Mouse (Mus musculus) forebrain, postnatal 0 days (tissue): ENCODE data around the gene A030014E15Rik. TPM values are rescaled to one million over a fixed set of nuclear protein-coding genes. Genes with fewer than 3 reads are reported as not detected.
"Not testable (repeated sequence)": the region's sequence is repeated elsewhere in the genome, so short reads cannot be mapped to it uniquely, and the experiment has no call there.

Experiments
- ATAC-seq: fragments of 200-750 bp; cut with Nextera tagmentation; 2 replicates; pipeline ENCODE4 v1.8.0; 2017; ENCODE audit warnings: mild to moderate bottlenecking, moderate library complexity
- DNase-seq: peaks from one replicate; pipeline ENCODE4 v3.0.0-alpha.2; 2015
- H3K27ac ChIP-seq: fragments of 300-500 bp; sonication (generic); 2 replicates; pipeline ENCODE4 v1.5.1; 2014; ENCODE audit warnings: low read depth, mild to moderate bottlenecking, antibody characterized with exemption, low read length, moderate library complexity, mixed read lengths
- H3K27me3 ChIP-seq: fragments of 300-500 bp; sonication (generic); 2 replicates; pipeline ENCODE4 v1.6.1; 2014; ENCODE audit warnings: mild to moderate bottlenecking, low read length, mixed read lengths; ENCODE audit not compliant: insufficient read depth
- H3K36me3 ChIP-seq: fragments of 300-500 bp; sonication (generic); 2 replicates; pipeline ENCODE4 v1.6.1; 2014; ENCODE audit warnings: mild to moderate bottlenecking, moderate library complexity; ENCODE audit not compliant: insufficient read depth
- H3K4me1 ChIP-seq: fragments of 300-500 bp; sonication (generic); 2 replicates; pipeline ENCODE4 v1.6.1; 2014; ENCODE audit warnings: antibody characterized with exemption; ENCODE audit not compliant: insufficient read depth
- H3K4me2 ChIP-seq: fragments of 300-500 bp; sonication (generic); 2 replicates; pipeline ENCODE4 v1.6.1; 2014; ENCODE audit warnings: low read depth, mild to moderate bottlenecking, moderate library complexity
- H3K4me3 ChIP-seq: fragments of 300-500 bp; sonication (generic); 2 replicates; pipeline ENCODE4 v1.5.1; 2014; ENCODE audit warnings: low read depth, low read length, mixed read lengths
- H3K9ac ChIP-seq: fragments of 300-500 bp; sonication (generic); 2 replicates; pipeline ENCODE4 v1.6.1; 2014; ENCODE audit warnings: mild to moderate bottlenecking
- H3K9me3 ChIP-seq: fragments of 300-500 bp; sonication (generic); 2 replicates; pipeline ENCODE4 v1.6.1; 2016; ENCODE audit warnings: low read length
- CTCF ChIP-seq: sonication (generic); IDR thresholded peaks from 2 replicates; pipeline ENCODE4 v1.5.1; 2016; ENCODE audit warnings: antibody characterized with exemption, control low read depth, low read depth
- WGBS: fragments of 180-500 bp; shearing (Covaris S2); extraction: QIAGEN DNeasy Blood & Tissue Kit; methylation state at CpG from one replicate; pipeline ENCODE4 v1.1.7; 2014; 5-methylcytosine and 5-hydroxymethylcytosine counted together
- polyA plus RNA-seq: library from polyadenylated mRNA; unstranded; fragments of >200 nt; fragmentation: Nextera tagmentation; extraction: Ambion mirVana; gene quantifications from 2 replicates; pipeline ENCODE4 v1.2.1, GENCODE M21; 2015
- total RNA-seq: library from RNA; depleted of rRNA; stranded (reverse); fragments of >200 nt; gene quantifications from 2 replicates; pipeline ENCODE4 v1.2.3, GENCODE M21; 2014

A030014E15Rik gene
- total and polyA plus RNA-seq, 2 experiments from 2014 or later = not detected

GRCm38 (mm10) chr1:82913025-82913424, 11.7 kb upstream of the A030014E15Rik start, which contains the start of gene A030005L19Rik:
TSS of gene A030005L19Rik (plus strand) at chr1:82913325.
- H3K9ac ChIP-seq = no peak within 1 kb of the TSS
- DNase-seq (no peak), ATAC-seq (no peak)
- no peaks in the 10 kb centered on the region for H3K36me3 ChIP-seq
- no peak for TF ChIP-seq CTCF
- no peaks in the 10 kb centered on the region for H3K9me3 ChIP-seq
- H3K4me1 ChIP-seq = no peaks in the 10 kb centered on the region
- no peak within 1 kb of the TSS for H3K27ac ChIP-seq
- H3K27me3 ChIP-seq = no peaks in the 10 kb centered on the region
- 93% methylated on average over 3 of the region's 3 CpGs for WGBS
- no peak within 1 kb of the TSS for H3K4me2 ChIP-seq
- H3K4me3 ChIP-seq = no peak within 1 kb of the TSS

- not testable (repeated sequence) for ATAC-seq, DNase-seq, H3K9ac ChIP-seq, H3K9me3 ChIP-seq, H3K4me2 ChIP-seq, H3K4me1 ChIP-seq, H3K27me3 ChIP-seq, H3K36me3 ChIP-seq, H3K4me3 ChIP-seq, H3K27ac ChIP-seq
- WGBS = 98% methylated on average over 5 of the region's 5 CpGs
Observed at GRCm38 (mm10) chr1:82913434-82913833, 11.3 kb upstream of the A030014E15Rik start.

GRCm38 (mm10) chr1:82930558-82930957, 5.8 kb downstream of the A030014E15Rik start:
- H3K27ac ChIP-seq, H3K4me1 ChIP-seq, H3K27me3 ChIP-seq, H3K4me3 ChIP-seq, ATAC-seq, H3K9me3 ChIP-seq, H3K36me3 ChIP-seq, DNase-seq, H3K9ac ChIP-seq, H3K4me2 ChIP-seq: not testable (repeated sequence)
- 96% methylated on average over 2 of the region's 3 CpGs for WGBS

GRCm38 (mm10) chr1:82931326-82931725, 6.6 kb downstream of the A030014E15Rik start, which contains the start of gene Gm6217:
TSS of gene Gm6217 (minus strand) at chr1:82931399.
- not testable (repeated sequence) for ATAC-seq
- whole genome bisulfite sequencing = no CpG with 5 or more reads among the region's 6 CpGs

GRCm38 (mm10) chr1:82938666-82939065, 13.9 kb downstream of the A030014E15Rik start:
- no peaks in the 10 kb centered on the region for H3K36me3 ChIP-seq
- no peak for TF ChIP-seq CTCF
- ATAC-seq = no peak
- H3K4me3 ChIP-seq = no peak overlapping the region
- H3K9me3 ChIP-seq = no peaks in the 10 kb centered on the region
- no peak overlapping the region for H3K27ac ChIP-seq
- H3K4me2 ChIP-seq = no peak overlapping the region
- H3K9ac ChIP-seq = no peak overlapping the region
- 95% methylated on average over 5 of the region's 5 CpGs for WGBS
- DNase-seq = no peak
- H3K27me3 ChIP-seq = no peaks in the 10 kb centered on the region
- no peaks in the 10 kb centered on the region for H3K4me1 ChIP-seq

More at GRCm38 (mm10) chr1:82931326-82931725, 6.6 kb downstream of the A030014E15Rik start, which contains the start of gene Gm6217:
- H3K4me3 ChIP-seq, H3K4me1 ChIP-seq, H3K27me3 ChIP-seq, H3K36me3 ChIP-seq, H3K4me2 ChIP-seq, H3K9ac ChIP-seq, H3K9me3 ChIP-seq, H3K27ac ChIP-seq, DNase-seq: not testable (repeated sequence)

GRCm38 (mm10) chr1:82942505-82942904, 17.8 kb downstream of the A030014E15Rik start:
- not testable (repeated sequence) for ATAC-seq, DNase-seq, H3K9ac ChIP-seq, H3K4me3 ChIP-seq, H3K27ac ChIP-seq, H3K27me3 ChIP-seq, H3K9me3 ChIP-seq, H3K4me1 ChIP-seq, H3K4me2 ChIP-seq, H3K36me3 ChIP-seq
- 94% methylated on average over 1 of the region's 2 CpGs for WGBS

- DNase-seq, H3K36me3 ChIP-seq, H3K4me2 ChIP-seq, H3K9ac ChIP-seq, ATAC-seq, H3K4me3 ChIP-seq, H3K27ac ChIP-seq, H3K27me3 ChIP-seq, H3K9me3 ChIP-seq, H3K4me1 ChIP-seq: not testable (repeated sequence)
- no CpG with 5 or more reads among the region's 6 CpGs for WGBS
Observed at GRCm38 (mm10) chr1:82943295-82943694, 18.6 kb downstream of the A030014E15Rik start, which contains the start of gene A030003K21Rik. TSS of gene A030003K21Rik (minus strand) at chr1:82943388.

GRCm38 (mm10) chr1:82946029-82946428, 21.3 kb downstream of the A030014E15Rik start:
- H3K4me2 ChIP-seq, ATAC-seq, H3K27me3 ChIP-seq, H3K27ac ChIP-seq, H3K9me3 ChIP-seq, DNase-seq, H3K36me3 ChIP-seq, H3K9ac ChIP-seq, H3K4me1 ChIP-seq, H3K4me3 ChIP-seq: not testable (repeated sequence)
- 94% methylated on average over 2 of the region's 2 CpGs for WGBS
